Mouse (Mus musculus): ENCODE data around the gene Reln.

- TF ChIP-seq CTCF (IDR thresholded peaks at IDR 0.05) (no peak), EP300 (IDR thresholded peaks at IDR 0.05) (no peak)
These were observed 226.0 kb downstream of the Reln start for GRCm38 (mm10) chr5:22118456-22118855.
